Mouse (Mus musculus) MEL (cell line): ENCODE measurements around the gene Immp2l.

Experiments
- EP300 ChIP-seq, 2 experiments: IDR thresholded peaks; 2 replicates each; pipeline ENCODE4 v1.6.1; 2011; ENCODE audit warnings: improper control_type of control experiment in 2 of 2, low read length in 2 of 2, low read depth in 1 of 2, mild to moderate bottlenecking in 1 of 2
- POLR2A ChIP-seq, 2 experiments: IDR thresholded peaks; 2 replicates each; pipeline ENCODE4 v1.6.1; 2011 to 2012; ENCODE audit warnings: low read length in 2 of 2, mild to moderate bottlenecking in 2 of 2, control low read depth in 1 of 2, improper control_type of control experiment in 1 of 2, low read depth in 1 of 2, moderate library complexity in 1 of 2; ENCODE audit not compliant: control insufficient read depth in 1 of 2, insufficient read depth in 1 of 2, poor library complexity in 1 of 2
- TAL1 ChIP-seq: IDR thresholded peaks from 2 replicates; pipeline ENCODE4 v1.6.1; 2012; ENCODE audit warnings: mild to moderate bottlenecking, inconsistent platforms, low read length, moderate library complexity, mixed read lengths
- TCF12 ChIP-seq: IDR thresholded peaks from 2 replicates; pipeline ENCODE4 v1.6.1; 2014; ENCODE audit warnings: low read depth, mild to moderate bottlenecking, inconsistent platforms, low read length, improper control_type of control experiment, moderate library complexity

DNA sequence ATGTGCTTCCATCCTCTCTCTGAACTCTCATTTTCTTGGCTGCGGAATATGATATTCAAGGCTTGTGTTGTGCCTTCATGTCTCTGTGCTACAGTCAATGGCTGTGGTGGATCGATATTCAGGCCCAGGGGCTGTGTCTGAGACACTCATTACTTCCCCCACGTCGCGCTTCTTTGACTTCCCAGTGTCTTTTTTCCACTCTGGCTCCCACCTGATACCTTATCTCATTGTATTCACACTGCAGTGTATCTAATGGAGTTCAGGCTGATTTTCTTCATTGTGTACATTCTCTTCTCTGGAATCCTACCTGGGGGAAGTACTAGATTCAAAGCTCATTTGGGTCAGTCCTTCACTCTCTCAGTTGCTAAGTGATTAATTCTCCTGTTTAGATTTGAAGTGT, 27.1 kb downstream of the Immp2l start:
- 0 out of 2 replicates have a peak, but pooled peaks have one; percentile 43 for TF ChIP-seq TCF12
- TF ChIP-seq TAL1: peak; percentile 33; the same call in 1 of the 2 replicates
- TF ChIP-seq EP300 (IDR thresholded peaks at IDR 0.05; ENCODE audit: low read depth in 1 of 2, low read length in 2 of 2): peak; percentile 69 to 73
- TF ChIP-seq POLR2A (IDR thresholded peaks at IDR 0.05; ENCODE audit: control insufficient read depth in 1 of 2, insufficient read depth in 1 of 2, low read depth in 1 of 2, low read length in 2 of 2, poor library complexity in 1 of 2): no peak
